Comparison of ENCODE assay signal across 7 mouse cellular contexts in genomic region chr1:131115932-131116331, GRCm38 (mm10). TPM values are rescaled to one million over a fixed set of nuclear protein-coding genes. Genes with fewer than 3 reads are reported as not detected.
A peak's percentile ranks its signal among the peaks of the same experiment; 100 is the strongest.
DNase-seq lines count a peak whose midpoint lies in the region; ATAC-seq and TF ChIP-seq lines count a peak whose summit lies in the region.

No protein-coding gene starts in this region.

- H3K9ac ChIP-seq in hindbrain, embryonic 16.5 days (ENCODE audit: low read depth, low read length) = no peak overlapping the region
- H3K9ac ChIP-seq in liver, adult 2 months (ENCODE audit: low read depth, low read length) = no peak overlapping the region

- 19% methylated on average over 6 of the region's 6 CpGs for WGBS in hindbrain, embryonic 16.5 days
- 10% methylated on average over 6 of the region's 6 CpGs for WGBS in liver, adult 2 months

- H3K79me2 ChIP-seq in C2C12 (ENCODE audit: control insufficient read depth, insufficient read depth) = no peaks in the 10 kb centered on the region
- H3K79me2 ChIP-seq in liver, adult 2 months (ENCODE audit: control insufficient read depth, insufficient read depth, low read length) = no peaks in the 10 kb centered on the region

- no peaks in the 10 kb centered on the region for H3K36me3 ChIP-seq in C2C12 (ENCODE audit: control insufficient read depth, insufficient read depth)
- no peaks in the 10 kb centered on the region for H3K36me3 ChIP-seq in hindbrain, embryonic 16.5 days (ENCODE audit: control insufficient read depth, insufficient read depth, low read length)
- no peaks in the 10 kb centered on the region for H3K36me3 ChIP-seq in liver, adult 2 months (ENCODE audit: control insufficient read depth, insufficient read depth, low read length)

- 0 out of 2 replicates have a peak, but pooled peaks have one; percentile 53 for ATAC-seq in erythroid progenitor cell, adult 5-6 weeks (replicated peaks; ENCODE audit: low FRiP score, poor library complexity, severe bottlenecking)
- peak; percentile 64; the same call in 1 of the 2 replicates for ATAC-seq in hindbrain, embryonic 16.5 days

- no peaks in the 10 kb centered on the region for H3K79me3 ChIP-seq in C2C12 (ENCODE audit: low read depth)

- DNase-seq in 3134 (ENCODE audit: extremely low read depth, insufficient read length, low spot score) = peak; percentile 32
- DNase-seq in brain, adult 2 months (ENCODE audit: low read depth, low spot score) = peak; percentile 89
- peak; percentile 54 for DNase-seq in liver, adult 2 months (ENCODE audit: extremely low read depth, low read depth, low spot score)
- peak; percentile 70 for DNase-seq in neural tube, embryonic 10.5 days (ENCODE audit: extremely low spot score, low spot score)

- H3ac ChIP-seq in C2C12 (ENCODE audit: control insufficient read depth, insufficient read length, low read depth) = no peak overlapping the region

- H3K4me1 ChIP-seq in hindbrain, embryonic 16.5 days (ENCODE audit: control insufficient read depth, insufficient read depth, low read depth, low read length) = peaks cover 3% of the 10 kb centered on the region; the same call in 1 of the 2 replicates
- H3K4me1 ChIP-seq in liver, adult 2 months (ENCODE audit: control insufficient read depth, insufficient read depth, low read length) = no peaks in the 10 kb centered on the region; the same call in 1 of the 2 replicates

- no peaks in the 10 kb centered on the region for H3K9me3 ChIP-seq in hindbrain, embryonic 16.5 days (ENCODE audit: control insufficient read depth, low read length)

- no peak for TF ChIP-seq POLR2A in liver, adult 2 months (IDR thresholded peaks at IDR 0.05; ENCODE audit: extremely low read depth, insufficient read depth, low read length)

- TF ChIP-seq CTCF in C2C12 (IDR thresholded peaks at IDR 0.05; ENCODE audit: control insufficient read depth, insufficient read depth, insufficient read length) = peak; percentile 68
- TF ChIP-seq CTCF in liver, adult 2 months (IDR thresholded peaks at IDR 0.05; ENCODE audit: low read depth, low read length) = peak; percentile 74; the same call in 1 of the 2 replicates

- no peak overlapping the region for H3K4me2 ChIP-seq in hindbrain, embryonic 16.5 days (ENCODE audit: low read length)

- no peak overlapping the region for H3K27ac ChIP-seq in hindbrain, embryonic 16.5 days (ENCODE audit: low read depth, low read length)
- no peak overlapping the region for H3K27ac ChIP-seq in liver, adult 2 months (replicated peaks; ENCODE audit: insufficient read depth, low read depth, low read length)

- no peak overlapping the region for H3K4me3 ChIP-seq in C2C12 (ENCODE audit: insufficient read depth, poor library complexity, severe bottlenecking)
- H3K4me3 ChIP-seq in hindbrain, embryonic 16.5 days (ENCODE audit: low read length) = no peak overlapping the region
- H3K4me3 ChIP-seq in liver, adult 2 months (ENCODE audit: insufficient read depth, low read depth, low read length) = no peak overlapping the region

- no peaks in the 10 kb centered on the region for H3K27me3 ChIP-seq in C2C12 (ENCODE audit: control insufficient read depth, insufficient read depth, insufficient read length)
- H3K27me3 ChIP-seq in hindbrain, embryonic 16.5 days (replicated peaks; ENCODE audit: control insufficient read depth, insufficient read depth, low read length) = no peaks in the 10 kb centered on the region
- H3K27me3 ChIP-seq in liver, adult 2 months (ENCODE audit: control insufficient read depth, insufficient read depth, low read length) = no peaks in the 10 kb centered on the region

TF ChIP-seq in C2C12, 6 proteins besides CTCF, POLR2A, EP300 and RAD21:
- no peak for TF ChIP-seq MYOD1 (IDR thresholded peaks at IDR 0.05; ENCODE audit: control insufficient read depth, insufficient read length, low read depth)
- no peak for TF ChIP-seq MAX (IDR thresholded peaks at IDR 0.05)
- TF ChIP-seq FOSL1 (IDR thresholded peaks at IDR 0.05; ENCODE audit: insufficient read depth, low read length, poor library complexity, severe bottlenecking) = no peak
- no peak for TF ChIP-seq MYOG (IDR thresholded peaks at IDR 0.05; ENCODE audit: control insufficient read depth, extremely low read depth, insufficient read length)
- TF ChIP-seq CEBPB (IDR thresholded peaks at IDR 0.05; ENCODE audit: low read depth) = no peak
- TF ChIP-seq USF1 (IDR thresholded peaks at IDR 0.05; ENCODE audit: low read depth) = no peak
TF ChIP-seq in C2C12: peak in this region for 0.

RNA-seq across cellular contexts. Expression of gene Mapkapk2, which starts 18.3 kb away (rescaled TPM):
- polyA plus RNA-seq in C2C12 (2012; fragmentation: generic; extraction: Trizol) = 87.0 TPM
- total RNA-seq in erythroid progenitor cell, adult 5-6 weeks (2015; ENCODE audit: low replicate concordance) = 30.3 and 36.9 TPM in 2 replicates
- total RNA-seq in erythroid progenitor cell, adult 5-6 weeks (2017; ENCODE audit: low replicate concordance) = 16.0 and 23.2 TPM in 2 replicates
- polyA plus RNA-seq in hindbrain, embryonic 16.5 days (2015; fragmentation: Nextera tagmentation; extraction: Ambion mirVana) = 9.1 and 15.7 TPM in 2 replicates
- 29.5 and 30.0 TPM in 2 replicates for total RNA-seq in liver, adult 2 months (2014; rRNA removed)
- polyA plus RNA-seq in liver, adult 2 months (2012; rRNA removed) = 45.1 and 45.4 TPM in 2 replicates

RNA-seq across cellular contexts. Expression of gene Dyrk3, which starts 22.2 kb away (rescaled TPM):
- polyA plus RNA-seq in C2C12 (2012; fragmentation: generic; extraction: Trizol) = 5.0 TPM
- 25.2 and 25.9 TPM in 2 replicates for total RNA-seq in erythroid progenitor cell, adult 5-6 weeks (2015; ENCODE audit: low replicate concordance)
- 14.4 and 23.5 TPM in 2 replicates for total RNA-seq in erythroid progenitor cell, adult 5-6 weeks (2017; ENCODE audit: low replicate concordance)
- polyA plus RNA-seq in hindbrain, embryonic 16.5 days (2015; fragmentation: Nextera tagmentation; extraction: Ambion mirVana) = 12.2 and 14.5 TPM in 2 replicates
- total RNA-seq in liver, adult 2 months (2014; rRNA removed) = 0.87 and 1.3 TPM in 2 replicates
- polyA plus RNA-seq in liver, adult 2 months (2012; rRNA removed) = 0.50 and 0.73 TPM in 2 replicates

RNA-seq across cellular contexts. Expression of gene Eif2d, which starts 37.0 kb away (rescaled TPM):
- polyA plus RNA-seq in C2C12 (2012; fragmentation: generic; extraction: Trizol) = 33.3 TPM
- 28.1 and 29.6 TPM in 2 replicates for total RNA-seq in erythroid progenitor cell, adult 5-6 weeks (2015; ENCODE audit: low replicate concordance)
- 14.4 and 19.4 TPM in 2 replicates for total RNA-seq in erythroid progenitor cell, adult 5-6 weeks (2017; ENCODE audit: low replicate concordance)
- 48.0 and 50.5 TPM in 2 replicates for polyA plus RNA-seq in hindbrain, embryonic 16.5 days (2015; fragmentation: Nextera tagmentation; extraction: Ambion mirVana)
- 20.9 and 25.6 TPM in 2 replicates for total RNA-seq in liver, adult 2 months (2014; rRNA removed)
- polyA plus RNA-seq in liver, adult 2 months (2012; rRNA removed) = 24.0 and 28.9 TPM in 2 replicates

Comparison
In these comparisons a context has a peak if more than half of its experiments do, and no peak if none do; other contexts are left out.
1. DNase-seq: peak in every context shown above with its lines; median percentile 89 in brain, adult 2 months; 70 in neural tube, embryonic 10.5 days; 54 in liver, adult 2 months; 32 in 3134.